Mouse (Mus musculus) erythroid progenitor cell, adult 5-6 weeks (primary cell): Measurements from ENCODE around the gene Ccdc9. TPM values are rescaled to one million over a fixed set of nuclear protein-coding genes. Genes with fewer than 3 reads are reported as not detected.

Experiments used
- ATAC-seq: replicated peaks from 2 replicates; pipeline ENCODE4 v1.8.0; 2016; ENCODE audit warnings: moderate number of reproducible peaks, mild to moderate bottlenecking, moderate TSS enrichment, inconsistent platforms; ENCODE audit not compliant: poor library complexity, low FRiP score, severe bottlenecking
- total RNA-seq, 2 experiments: library from RNA; stranded (forward) in 1 of 2; stranded (reverse) in 1 of 2; fragments of 150-400 nt in 1 of 2; fragments of 186-747, 209-891 nt in 1 of 2; gene quantifications; 2 replicates each; pipeline versions ENCODE4 v1.2.3 to v1.2.4; 2015 to 2017; ENCODE audit warnings: low replicate concordance in 2 of 2

Ccdc9 gene
- total RNA-seq, 2 experiments from 2014 or later: 15.1 to 39.5 TPM

GRCm38 (mm10) chr7:16240281-16240977, 46.2 kb downstream of the Ccdc9 start:
- ATAC-seq: peak; percentile 65

GRCm38 (mm10) chr7:16239554-16239997, 47.0 kb downstream of the Ccdc9 start:
- ATAC-seq: no peak

- ATAC-seq: no peak
Measured at GRCm38 (mm10) chr7:16229869-16230268, 56.7 kb downstream of the Ccdc9 start.

Other genes starting within 250 kb of the Ccdc9 start
- gene Bicra, start 238.9 kb downstream of the Ccdc9 start, total RNA-seq (2015; ENCODE audit: low replicate concordance): 5.4 and 16.6 TPM in 2 replicates
- gene Bicra, start 238.9 kb downstream of the Ccdc9 start, total RNA-seq (2017; ENCODE audit: low replicate concordance): 1.9 and 2.0 TPM in 2 replicates
- not detected in 2 replicates for gene Zfp541, start 225.0 kb downstream of the Ccdc9 start, total RNA-seq (2015; ENCODE audit: low replicate concordance)
- gene Zfp541, start 225.0 kb downstream of the Ccdc9 start, total RNA-seq (2017; ENCODE audit: low replicate concordance): not detected in 2 replicates
- 282 and 315 TPM in 2 replicates for gene Napa, start 188.3 kb downstream of the Ccdc9 start, total RNA-seq (2015; ENCODE audit: low replicate concordance)
- 141 and 162 TPM in 2 replicates for gene Napa, start 188.3 kb downstream of the Ccdc9 start, total RNA-seq (2017; ENCODE audit: low replicate concordance)
- gene Kptn, start 166.9 kb downstream of the Ccdc9 start, total RNA-seq (2015; ENCODE audit: low replicate concordance): 2.9 and 8.6 TPM in 2 replicates
- gene Kptn, start 166.9 kb downstream of the Ccdc9 start, total RNA-seq (2017; ENCODE audit: low replicate concordance): 2.2 and 5.2 TPM in 2 replicates
- not detected in 2 replicates for gene Slc8a2, start 157.0 kb downstream of the Ccdc9 start, total RNA-seq (2015; ENCODE audit: low replicate concordance)
- gene Slc8a2, start 157.0 kb downstream of the Ccdc9 start, total RNA-seq (2017; ENCODE audit: low replicate concordance): 0.26 TPM in 1 of 2 replicates, not detected in the other
- gene Meis3, start 111.7 kb downstream of the Ccdc9 start, total RNA-seq (2015; ENCODE audit: low replicate concordance): 1.3 TPM in 1 of 2 replicates, not detected in the other
- gene Meis3, start 111.7 kb downstream of the Ccdc9 start, total RNA-seq (2017; ENCODE audit: low replicate concordance): not detected in 2 replicates
- 2.5 and 2.9 TPM in 2 replicates for gene Dhx34, start 64.8 kb downstream of the Ccdc9 start, total RNA-seq (2015; ENCODE audit: low replicate concordance)
- gene Dhx34, start 64.8 kb downstream of the Ccdc9 start, total RNA-seq (2017; ENCODE audit: low replicate concordance): 0.76 and 4.6 TPM in 2 replicates
- 2.2 and 8.4 TPM in 2 replicates for gene C5ar2, start 42.6 kb downstream of the Ccdc9 start, total RNA-seq (2015; ENCODE audit: low replicate concordance)
- 1.8 and 3.3 TPM in 2 replicates for gene C5ar2, start 42.6 kb downstream of the Ccdc9 start, total RNA-seq (2017; ENCODE audit: low replicate concordance)
- gene C5ar1, start 27.3 kb downstream of the Ccdc9 start, total RNA-seq (2015; ENCODE audit: low replicate concordance): 5.4 and 8.0 TPM in 2 replicates
- 2.3 and 5.0 TPM in 2 replicates for gene C5ar1, start 27.3 kb downstream of the Ccdc9 start, total RNA-seq (2017; ENCODE audit: low replicate concordance)
- 6.8 and 9.6 TPM in 2 replicates for gene Inafm1, start 13.2 kb downstream of the Ccdc9 start, total RNA-seq (2015; ENCODE audit: low replicate concordance)
- gene Inafm1, start 13.2 kb downstream of the Ccdc9 start, total RNA-seq (2017; ENCODE audit: low replicate concordance): 16.3 and 19.3 TPM in 2 replicates
- 0.42 and 3.2 TPM in 2 replicates for gene Bbc3, start 21.6 kb upstream of the Ccdc9 start, total RNA-seq (2015; ENCODE audit: low replicate concordance)
- 0.76 and 2.6 TPM in 2 replicates for gene Bbc3, start 21.6 kb upstream of the Ccdc9 start, total RNA-seq (2017; ENCODE audit: low replicate concordance)
- gene Sae1, start 101.0 kb upstream of the Ccdc9 start, total RNA-seq (2015; ENCODE audit: low replicate concordance): 36.5 and 43.6 TPM in 2 replicates
- gene Sae1, start 101.0 kb upstream of the Ccdc9 start, total RNA-seq (2017; ENCODE audit: low replicate concordance): 113 and 196 TPM in 2 replicates
- 43.6 and 44.0 TPM in 2 replicates for gene Zc3h4, start 114.1 kb upstream of the Ccdc9 start, total RNA-seq (2015; ENCODE audit: low replicate concordance)
- gene Zc3h4, start 114.1 kb upstream of the Ccdc9 start, total RNA-seq (2017; ENCODE audit: low replicate concordance): 89.2 and 100.0 TPM in 2 replicates
- 6.8 and 8.0 TPM in 2 replicates for gene Tmem160, start 166.0 kb upstream of the Ccdc9 start, total RNA-seq (2015; ENCODE audit: low replicate concordance)
- 1.9 and 5.9 TPM in 2 replicates for gene Tmem160, start 166.0 kb upstream of the Ccdc9 start, total RNA-seq (2017; ENCODE audit: low replicate concordance)
- gene Npas1, start 190.9 kb upstream of the Ccdc9 start, total RNA-seq (2015; ENCODE audit: low replicate concordance): not detected in 2 replicates
- gene Npas1, start 190.9 kb upstream of the Ccdc9 start, total RNA-seq (2017; ENCODE audit: low replicate concordance): not detected in 2 replicates